Mouse (Mus musculus) adrenal gland, adult 8-10 months (tissue): Measurements from ENCODE around the gene Wwc1. TPM values are rescaled to one million over a fixed set of nuclear protein-coding genes. Genes with fewer than 3 reads are reported as not detected.

Experiments used
- DNase-seq: peaks from one replicate; pipeline ENCODE4 v3.0.0; 2022
- total RNA-seq, 4 experiments: library from RNA; stranded (reverse); gene quantifications; 2 replicates each; pipeline ENCODE4 v1.2.4; 2022

Wwc1 gene
- 100 to 1,000 TPM in 3 of 4 experiments, 10 to 100 TPM in 1; 98.7 to 129 (median 104) TPM for total RNA-seq

- DNase-seq, result no peak
These were observed at the start of gene Wwc1 for GRCm38 (mm10) chr11:35980411-35980917. Wwc1 (minus strand) TSS chr11:35980527.

DNA sequence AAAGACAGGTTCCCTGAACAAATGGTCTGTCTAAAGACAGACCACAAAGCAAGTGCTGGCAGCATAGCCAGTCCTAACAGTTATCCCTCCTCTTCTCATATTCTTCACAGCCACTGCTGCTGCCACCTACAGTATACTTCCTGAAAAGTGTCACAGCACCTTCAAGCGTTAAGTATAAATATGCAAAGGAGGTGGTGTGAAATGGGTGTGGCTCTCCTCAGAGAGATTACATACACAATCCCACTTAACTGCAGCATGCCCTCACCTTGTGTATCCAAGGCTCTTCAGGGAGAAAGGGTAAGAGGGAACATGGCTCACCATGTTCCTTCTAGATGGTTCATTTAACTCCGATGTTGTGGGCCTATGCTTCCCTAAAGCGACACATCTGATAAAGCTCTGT is 39.7 kb upstream of the Wwc1 start:
- no peak for DNase-seq

GRCm38 (mm10) chr11:36013179-36013578 is 32.9 kb upstream of the Wwc1 start:
- DNase-seq, result no peak

DNA sequence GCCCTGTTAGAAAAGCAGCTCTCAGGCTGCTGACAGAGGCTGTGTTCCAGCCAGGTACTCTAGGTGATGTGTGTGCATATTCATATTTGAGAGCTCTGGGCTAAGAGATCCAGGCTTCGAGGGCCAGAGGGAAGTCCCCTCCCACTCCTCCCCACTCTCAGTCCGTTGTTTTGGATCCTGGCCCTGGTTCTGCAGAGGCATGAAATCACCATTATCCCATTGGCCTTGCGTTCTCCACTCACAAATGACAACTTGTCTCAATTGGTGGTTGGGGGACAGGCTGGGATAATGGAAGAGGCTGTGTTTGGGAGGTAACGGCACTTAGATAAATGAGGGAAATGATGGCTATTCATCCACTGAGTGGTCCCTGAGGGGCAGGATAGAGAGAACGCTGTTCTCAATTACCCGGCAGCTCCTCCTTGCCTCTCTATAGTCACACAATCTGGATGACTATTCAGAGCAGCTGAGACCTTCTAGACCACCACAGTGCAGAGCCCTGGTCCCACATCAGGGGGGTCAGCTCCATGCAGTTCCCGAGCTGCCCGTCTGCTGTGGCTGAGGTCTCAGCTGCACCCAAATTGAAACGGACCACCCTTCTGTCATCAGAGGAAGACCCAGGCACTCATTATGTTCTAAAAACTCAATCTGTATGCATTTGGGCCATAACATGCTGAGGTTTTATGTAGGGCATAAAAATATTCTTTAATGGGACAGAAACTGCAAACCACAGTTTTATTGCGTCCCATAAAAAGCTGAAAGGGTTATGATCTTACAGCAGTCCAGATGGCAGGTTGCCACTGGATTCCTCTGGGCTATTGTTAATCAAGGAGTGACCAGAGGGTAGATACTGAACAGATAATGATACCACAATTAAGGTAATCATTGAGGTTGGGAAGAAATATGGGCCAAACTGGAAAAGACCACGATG is 29.2 kb upstream of the Wwc1 start:
- DNase-seq, result no peak

- no peak for DNase-seq
These were observed 22.6 kb upstream of the Wwc1 start for GRCm38 (mm10) chr11:36002900-36003299.

- peak; percentile 84 for DNase-seq
These were observed 21.1 kb upstream of the Wwc1 start for GRCm38 (mm10) chr11:36001282-36001970.

- no peak for DNase-seq
These were observed 20.4 kb upstream of the Wwc1 start for GRCm38 (mm10) chr11:36000585-36001281.

- no peak for DNase-seq
These were observed 19.7 kb upstream of the Wwc1 start for GRCm38 (mm10) chr11:36000038-36000437.

DNA sequence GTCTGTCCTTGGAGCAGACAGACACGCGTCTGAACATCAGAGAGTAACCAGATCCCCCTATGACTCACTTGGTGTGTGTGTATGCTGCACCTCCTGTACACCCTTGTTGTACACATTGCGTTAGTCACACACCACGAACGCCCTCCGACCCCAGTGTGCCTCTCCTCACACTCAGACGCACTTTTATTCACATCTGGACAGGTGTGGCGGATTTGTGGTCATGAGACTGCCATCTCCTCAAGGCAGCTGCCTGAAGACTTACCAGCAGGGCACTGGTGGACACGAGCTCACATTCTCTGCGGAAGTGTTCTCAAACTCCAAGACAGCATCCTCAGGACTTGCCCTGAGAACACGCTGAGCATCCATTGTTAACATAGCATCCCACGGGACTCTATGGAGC is 17.7 kb upstream of the Wwc1 start:
- DNase-seq, result no peak

DNA sequence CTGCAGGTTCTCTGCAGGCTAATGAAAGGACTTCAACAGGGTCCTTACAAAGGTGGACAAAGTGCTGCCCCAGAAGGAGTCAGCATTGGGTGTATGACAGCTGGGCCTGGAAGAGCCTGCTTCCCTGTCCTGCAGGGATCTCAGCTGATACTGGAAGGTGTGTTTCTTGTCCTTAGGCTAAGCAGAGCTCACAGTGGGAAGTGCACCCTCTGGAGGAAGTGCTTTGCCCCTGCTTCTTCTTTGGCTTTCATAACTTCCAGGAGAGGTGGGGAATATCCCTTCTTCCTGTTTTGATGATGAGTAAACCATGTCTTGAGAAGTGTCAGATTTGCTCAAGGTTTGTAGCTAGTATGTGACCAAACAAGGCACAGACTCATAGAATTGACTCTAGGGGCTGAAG is 15.0 kb upstream of the Wwc1 start:
- DNase-seq, result no peak

DNA sequence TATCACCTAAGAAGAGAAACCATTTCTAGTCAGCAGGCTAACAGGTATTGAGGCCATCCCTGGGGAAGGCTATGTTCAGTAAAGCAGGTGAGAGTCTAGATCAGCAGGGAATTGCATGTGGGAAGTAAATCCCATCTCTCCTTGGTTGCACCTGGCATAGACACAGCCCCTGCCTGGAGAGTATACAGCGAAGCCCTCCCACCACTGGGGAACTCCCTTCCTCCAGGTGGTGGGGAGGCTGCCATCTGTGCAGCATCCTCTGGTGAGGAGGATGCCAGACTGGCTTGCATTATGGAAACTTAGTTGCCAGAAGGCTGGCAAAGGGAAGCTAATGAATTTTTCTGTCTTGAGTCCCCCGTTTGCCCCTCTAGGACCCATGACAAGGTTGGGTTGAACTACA is 11.5 kb upstream of the Wwc1 start:
- no peak for DNase-seq

GRCm38 (mm10) chr11:35989967-35990366 is 9.6 kb upstream of the Wwc1 start:
- DNase-seq, result no peak

GRCm38 (mm10) chr11:35985841-35986393 is 5.6 kb upstream of the Wwc1 start:
- no peak for DNase-seq

- DNase-seq, result no peak
These were observed 2.4 kb upstream of the Wwc1 start for GRCm38 (mm10) chr11:35982734-35983133.

GRCm38 (mm10) chr11:35979733-35980410 is 455 bp downstream of the Wwc1 start:
- DNase-seq, result no peak

- no peak for DNase-seq
These were observed 1.0 kb downstream of the Wwc1 start for GRCm38 (mm10) chr11:35979266-35979732.

GRCm38 (mm10) chr11:35977796-35978195 is 2.5 kb downstream of the Wwc1 start:
- no peak for DNase-seq

DNA sequence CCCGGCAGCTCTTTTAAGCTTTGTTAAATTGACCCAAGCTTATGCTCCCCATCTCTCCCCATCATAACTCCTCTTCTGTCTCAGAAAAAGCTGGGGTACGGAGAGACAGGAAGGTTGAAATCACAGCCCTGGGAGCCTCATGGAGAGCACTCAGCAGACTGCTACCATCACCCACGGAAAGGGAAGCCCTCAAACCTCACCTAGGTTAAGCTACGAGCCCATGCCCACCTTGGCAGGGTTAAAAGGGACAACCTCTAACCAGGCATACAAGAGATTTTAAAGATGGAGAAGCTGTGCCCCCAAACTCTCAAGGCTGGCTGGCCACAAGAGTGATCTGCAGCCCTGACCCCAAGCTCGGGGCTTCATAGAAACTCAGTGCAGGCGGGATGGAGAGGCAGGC is 3.2 kb downstream of the Wwc1 start:
- no peak for DNase-seq

DNA sequence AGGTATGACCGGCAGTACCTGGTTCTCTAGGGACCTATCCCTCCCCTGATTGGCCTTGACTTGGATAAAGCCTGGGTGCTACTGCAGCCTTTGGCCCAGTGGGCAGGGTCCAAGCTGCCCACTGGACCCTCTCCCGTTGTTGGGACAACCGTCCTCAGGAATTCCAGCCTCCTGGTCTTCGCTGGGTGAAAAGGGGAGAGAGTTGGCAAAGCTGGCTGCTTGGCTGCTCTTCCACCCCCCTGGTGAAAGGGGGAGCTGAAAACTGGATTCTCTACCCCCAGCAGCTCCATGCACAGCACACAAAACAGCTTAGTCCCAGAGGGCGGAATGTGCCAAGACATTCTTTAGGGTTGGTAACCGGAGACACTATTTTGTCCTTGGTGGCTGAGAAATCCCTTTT is 3.8 kb downstream of the Wwc1 start:
- no peak for DNase-seq

- DNase-seq, result peak; percentile 74
These were observed 5.5 kb downstream of the Wwc1 start for GRCm38 (mm10) chr11:35974632-35975450.

GRCm38 (mm10) chr11:35973135-35973534 is 7.2 kb downstream of the Wwc1 start:
- DNase-seq, result no peak
